Mouse (Mus musculus): Measurements from ENCODE around the gene Carmil1. TPM values are rescaled to one million over a fixed set of nuclear protein-coding genes. Genes with fewer than 3 reads are reported as not detected.

Carmil1 gene
- total and polyA plus RNA-seq, 3 experiments = 0.15 to 1.2 TPM; not detected in 1

DNA sequence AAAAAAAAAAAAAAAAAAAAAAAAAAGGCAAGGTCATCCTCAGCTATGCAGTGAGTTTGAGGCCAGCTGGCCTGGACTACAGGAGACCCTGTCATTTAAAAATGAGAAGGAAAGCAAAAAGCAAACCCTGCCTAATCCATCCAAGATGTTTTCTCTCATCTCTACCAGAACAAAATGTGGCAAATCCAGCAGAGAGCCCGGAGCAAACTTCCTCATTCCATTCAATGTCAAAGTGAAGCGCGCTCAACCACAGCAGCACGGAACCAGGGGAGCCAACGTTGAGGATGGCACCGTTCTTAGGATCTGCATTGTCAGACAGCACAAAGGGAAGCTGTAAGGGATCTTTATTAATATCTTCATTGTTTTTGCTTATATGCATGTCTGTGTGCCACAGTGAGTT lies 22.8 kb downstream of the Carmil1 start:
- no peak for DNase-seq (ENCODE audit: low read depth, low spot score)
- H3K4me1 ChIP-seq (ENCODE audit: control insufficient read depth in 1 of 2, insufficient read depth in 2 of 2, low read length in 2 of 2) = peaks cover 2 to 8% of the 10 kb centered on the region in 2 experiments; a peak in 2 of 4 replicates
- peaks cover 0 to 8% of the 10 kb centered on the region in 2 experiments; a peak in 2 of 4 replicates for H3K36me3 ChIP-seq (ENCODE audit: control insufficient read depth in 1 of 2, insufficient read depth in 2 of 2, low read length in 2 of 2)
- H3K9me3 ChIP-seq (replicated peaks; ENCODE audit: insufficient read depth, low read length) = no peaks in the 10 kb centered on the region
- no peaks in the 10 kb centered on the region for H3K27me3 ChIP-seq (ENCODE audit: control insufficient read depth in 1 of 2, insufficient read depth in 2 of 2, low read length in 2 of 2)
- no peak for TF ChIP-seq ZKSCAN1 (IDR thresholded peaks at IDR 0.05; ENCODE audit: low read depth, low read length)
- TF ChIP-seq RCOR1 (IDR thresholded peaks at IDR 0.05; ENCODE audit: low read depth, low read length) = no peak
- TF ChIP-seq POLR2AphosphoS2 (IDR thresholded peaks at IDR 0.05; ENCODE audit: low read length) = no peak
- TF ChIP-seq POLR2A (IDR thresholded peaks at IDR 0.05; ENCODE audit: control insufficient read depth in 1 of 2, insufficient read depth in 1 of 2, low read depth in 1 of 2, low read length in 2 of 2, poor library complexity in 1 of 2) = no peak
- TF ChIP-seq POLR2AphosphoS5 (IDR thresholded peaks at IDR 0.05; ENCODE audit: borderline replicate concordance, low read depth, low read length) = no peak
- no peak for TF ChIP-seq GATA1 (IDR thresholded peaks at IDR 0.05; ENCODE audit: low read depth, low read length)
- no peak for TF ChIP-seq MEF2A (IDR thresholded peaks at IDR 0.05; ENCODE audit: extremely low read depth, insufficient replicate concordance, low read depth, low read length, poor library complexity, severe bottlenecking)
- no peak for TF ChIP-seq MAFK (IDR thresholded peaks at IDR 0.05; ENCODE audit: borderline replicate concordance, low read depth, low read length)
- no peak for TF ChIP-seq JUND (IDR thresholded peaks at IDR 0.05; ENCODE audit: low read depth, low read length)
- no peak for TF ChIP-seq SMC3 (IDR thresholded peaks at IDR 0.05; ENCODE audit: low read depth, low read length)
- no peak for TF ChIP-seq MAX (IDR thresholded peaks at IDR 0.05; ENCODE audit: low read length)
- no peak for TF ChIP-seq CTCF (IDR thresholded peaks at IDR 0.05 in 2 of 3, conservative IDR thresholded peaks at IDR 0.05 in 1 of 3; ENCODE audit: control insufficient read depth in 1 of 3, insufficient read depth in 1 of 3, low read depth in 2 of 3, low read length in 3 of 3, poor library complexity in 1 of 3, severe bottlenecking in 1 of 3)
- H3K27ac ChIP-seq (ENCODE audit: control insufficient read depth, low read depth, low read length) = no peak overlapping the region
- H3K9ac ChIP-seq (ENCODE audit: control insufficient read depth, low read depth, low read length, poor library complexity, severe bottlenecking) = no peak overlapping the region
- no peaks in the 10 kb centered on the region for H3K79me2 ChIP-seq (ENCODE audit: control insufficient read depth, insufficient read depth, low read length, poor library complexity)
- no peak overlapping the region for H3K4me3 ChIP-seq (ENCODE audit: control insufficient read depth in 1 of 2, insufficient read depth in 1 of 2, low read depth in 2 of 2, low read length in 2 of 2)

- H3K27ac ChIP-seq (ENCODE audit: control insufficient read depth, low read depth, low read length) = no peak overlapping the region
- H3K9me3 ChIP-seq (replicated peaks; ENCODE audit: insufficient read depth, low read length) = no peaks in the 10 kb centered on the region
- no peak overlapping the region for H3K4me3 ChIP-seq (ENCODE audit: control insufficient read depth in 1 of 2, insufficient read depth in 1 of 2, low read depth in 2 of 2, low read length in 2 of 2)
- H3K36me3 ChIP-seq (ENCODE audit: control insufficient read depth in 1 of 2, insufficient read depth in 2 of 2, low read length in 2 of 2) = peaks cover 0 to 4% of the 10 kb centered on the region in 2 experiments; a peak in 2 of 4 replicates
- TF ChIP-seq SMC3 (IDR thresholded peaks at IDR 0.05; ENCODE audit: low read depth, low read length) = peak; percentile 64
- TF ChIP-seq CTCF (IDR thresholded peaks at IDR 0.05 in 2 of 3, conservative IDR thresholded peaks at IDR 0.05 in 1 of 3; ENCODE audit: control insufficient read depth in 1 of 3, insufficient read depth in 1 of 3, low read depth in 2 of 3, low read length in 3 of 3, poor library complexity in 1 of 3, severe bottlenecking in 1 of 3) = peak; percentile 47 to 72 (median 63)
- no peak for TF ChIP-seq TAL1 (IDR thresholded peaks at IDR 0.05; ENCODE audit: low read length)
- no peak for TF ChIP-seq POLR2AphosphoS5 (IDR thresholded peaks at IDR 0.05; ENCODE audit: borderline replicate concordance, low read depth, low read length)
- TF ChIP-seq ZC3H11A (IDR thresholded peaks at IDR 0.05; ENCODE audit: low read depth, low read length) = peak; percentile 11; the same call in 1 of the 2 replicates
- no peak for TF ChIP-seq SIN3A (IDR thresholded peaks at IDR 0.05; ENCODE audit: low read length)
- no peak for TF ChIP-seq GATA1 (IDR thresholded peaks at IDR 0.05; ENCODE audit: low read depth, low read length)
- no peak for TF ChIP-seq HCFC1 (IDR thresholded peaks at IDR 0.05; ENCODE audit: low read depth, low read length)
- TF ChIP-seq MAX (IDR thresholded peaks at IDR 0.05; ENCODE audit: low read length) = 0 out of 2 replicates have a peak, but pooled peaks have one; percentile 30
- TF ChIP-seq RAD21 (IDR thresholded peaks at IDR 0.05; ENCODE audit: low read depth, low read length) = peak; percentile 45
- H3K79me2 ChIP-seq (ENCODE audit: control insufficient read depth, insufficient read depth, low read length, poor library complexity) = no peaks in the 10 kb centered on the region
- H3K9ac ChIP-seq (ENCODE audit: control insufficient read depth, low read depth, low read length, poor library complexity, severe bottlenecking) = no peak overlapping the region
- peaks cover 0 to 2% of the 10 kb centered on the region in 2 experiments; a peak in 1 of 4 replicates for H3K4me1 ChIP-seq (ENCODE audit: control insufficient read depth in 1 of 2, insufficient read depth in 2 of 2, low read length in 2 of 2)
- H3K27me3 ChIP-seq (ENCODE audit: control insufficient read depth in 1 of 2, insufficient read depth in 2 of 2, low read length in 2 of 2) = no peaks in the 10 kb centered on the region; a peak in 1 of 4 replicates
- DNase-seq (ENCODE audit: low read depth, low spot score) = peak; percentile 70
Measured at GRCm38 (mm10) chr13:24253989-24254388, 26.6 kb downstream of the Carmil1 start.

All from MEL (cell line).